Mouse (Mus musculus) adrenal gland, postnatal 10 days (tissue): ENCODE results near the gene Mypn. TPM values are rescaled to one million over a fixed set of nuclear protein-coding genes. Genes with fewer than 3 reads are reported as not detected.

Experiments
- DNase-seq: peaks from one replicate; pipeline ENCODE4 v3.0.0; 2021; ENCODE audit warnings: mixed read lengths
- total RNA-seq, 2 experiments: library from RNA; stranded (reverse); gene quantifications; 2 replicates each; pipeline ENCODE4 v1.2.3; 2021

Gene Mypn
- total RNA-seq, 2 experiments from 2014 or later, result 3.8 to 14.6 TPM

DNA sequence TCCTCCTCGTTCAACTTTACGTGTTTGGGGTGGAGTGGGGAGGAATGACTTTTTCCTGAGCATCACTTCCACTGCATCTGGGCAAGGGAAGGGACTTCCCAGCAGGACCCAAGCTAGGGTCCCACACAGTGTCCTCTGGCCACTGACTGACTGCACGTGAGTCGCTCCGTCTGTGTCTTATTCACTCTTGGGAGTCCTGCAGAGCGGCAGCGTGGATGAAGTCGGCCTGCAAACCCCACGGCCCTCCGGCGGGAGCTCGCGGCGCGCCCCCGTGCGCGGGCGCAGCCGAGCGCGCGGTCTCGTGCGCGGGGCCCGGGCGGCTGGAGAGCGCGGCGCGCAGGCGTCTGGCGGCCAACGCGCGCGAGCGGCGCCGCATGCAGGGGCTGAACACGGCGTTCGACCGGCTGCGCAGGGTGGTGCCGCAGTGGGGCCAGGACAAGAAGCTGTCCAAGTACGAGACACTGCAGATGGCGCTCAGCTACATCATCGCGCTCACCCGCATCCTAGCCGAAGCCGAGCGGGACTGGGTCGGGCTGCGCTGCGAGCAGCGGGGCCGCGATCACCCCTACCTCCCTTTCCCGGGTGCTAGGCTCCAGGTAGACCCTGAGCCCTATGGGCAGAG is 103.7 kb downstream of the Mypn start:
- DNase-seq, result peak; percentile 64

DNA sequence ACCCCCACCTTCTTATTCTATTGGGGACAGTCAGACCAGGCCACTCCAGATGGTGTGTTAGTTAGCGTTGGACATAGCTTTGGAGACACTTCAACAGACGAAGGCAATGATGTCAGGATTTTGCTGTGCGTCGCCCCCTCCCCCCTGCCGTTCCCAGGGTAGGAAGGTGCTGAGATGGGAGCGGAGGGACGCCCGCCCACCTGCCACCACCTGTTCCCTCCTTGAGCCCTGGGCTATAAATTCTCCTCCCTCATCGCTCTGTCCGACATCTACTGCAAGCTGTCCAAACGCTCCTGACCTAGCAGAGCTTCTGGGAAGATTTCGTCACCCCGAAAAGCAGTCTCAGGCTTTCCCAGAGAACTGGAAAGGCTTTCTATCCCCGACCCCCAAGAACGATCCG is 104.2 kb downstream of the Mypn start, which contains the start of gene Atoh7:
Gene Atoh7, plus strand, starts transcription at position 131 of the 400 bp plus-strand sequence.
- no peak for DNase-seq

GRCm38 (mm10) chr10:63098191-63098590 is 105.6 kb downstream of the Mypn start:
- DNase-seq, result no peak

- DNase-seq, result no peak
These were observed 107.0 kb downstream of the Mypn start for GRCm38 (mm10) chr10:63096757-63097156.

- no peak for DNase-seq
These were observed 110.9 kb downstream of the Mypn start for GRCm38 (mm10) chr10:63092616-63093550.

GRCm38 (mm10) chr10:63091915-63092314 is 111.8 kb downstream of the Mypn start:
- no peak for DNase-seq

GRCm38 (mm10) chr10:63089758-63090571 is 113.8 kb downstream of the Mypn start:
- DNase-seq, result peak; percentile 19

- DNase-seq, result no peak
These were observed 114.5 kb downstream of the Mypn start for GRCm38 (mm10) chr10:63089103-63089757.

DNA sequence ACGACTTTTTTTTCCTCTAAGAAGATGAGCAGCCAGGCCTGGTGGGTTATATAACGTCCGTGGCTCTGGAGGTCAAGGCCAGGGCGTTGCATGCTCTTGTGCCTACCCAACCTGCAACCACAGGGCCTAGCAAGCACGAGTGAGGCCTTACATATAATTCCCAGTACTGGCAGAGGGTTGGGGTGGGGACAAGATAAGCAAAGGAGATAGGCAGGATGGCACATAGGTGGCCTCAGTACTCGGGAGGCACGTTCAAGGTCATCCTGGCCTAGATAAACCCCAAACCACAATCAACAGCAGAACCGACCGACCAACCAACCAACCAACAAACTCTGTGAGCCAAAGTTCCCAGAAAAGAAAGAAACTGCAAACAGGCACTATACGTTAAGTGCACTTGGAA is 117.4 kb downstream of the Mypn start:
- no peak for DNase-seq

- DNase-seq, result peak; percentile 87
These were observed 137.8 kb downstream of the Mypn start for GRCm38 (mm10) chr10:63065988-63066387.

Other genes starting within 250 kb of the Mypn start
- 10 to 100 TPM; 14.8 to 30.7 TPM for gene Rufy2, start 223.7 kb downstream of the Mypn start, total RNA-seq
- 10 to 100 TPM; 36.4 to 51.7 TPM for gene Hnrnph3, start 179.7 kb downstream of the Mypn start, total RNA-seq
- gene Pbld2, start 179.6 kb downstream of the Mypn start, total RNA-seq, result 1 to 10 TPM; 3.2 to 6.4 TPM
- 10 to 100 TPM; 13.0 to 31.0 TPM for gene Pbld1, start 143.8 kb downstream of the Mypn start, total RNA-seq
- not detected for gene Atoh7, start 104.3 kb downstream of the Mypn start, total RNA-seq
- 10 to 100 TPM; 76.3 to 89.6 TPM for gene Herc4, start 39.9 kb upstream of the Mypn start, total RNA-seq
- gene Sirt1, start 177.8 kb upstream of the Mypn start, total RNA-seq, result 10 to 100 TPM; 17.3 to 17.5 TPM
- 10 to 100 TPM; 14.6 to 15.9 TPM for gene Dnajc12, start 178.5 kb upstream of the Mypn start, total RNA-seq
- not detected for gene Gm7075, start 217.8 kb upstream of the Mypn start, total RNA-seq
- 1 to 10 TPM; 2.1 to 3.5 TPM for gene Ctnna3, start 226.1 kb upstream of the Mypn start, total RNA-seq